Mouse (Mus musculus) heart, embryonic 13.5 days (tissue): ENCODE measurements around the gene Diaph2. TPM values are rescaled to one million over a fixed set of nuclear protein-coding genes. Genes with fewer than 3 reads are reported as not detected.
"Not testable (repeated sequence)": the region's sequence is repeated elsewhere in the genome, so short reads cannot be mapped to it uniquely, and the experiment has no call there.

Source experiments
- ATAC-seq: fragments of 200-750 bp; cut with Nextera tagmentation; 2 replicates; pipeline ENCODE4 v1.8.0; 2017; ENCODE audit warnings: moderate TSS enrichment; ENCODE audit not compliant: insufficient number of reproducible peaks, low FRiP score, low TSS enrichment; ENCODE audit errors: extremely low read depth
- H3K27ac ChIP-seq: fragments of 300-500 bp; sonication (generic); replicated peaks from 2 replicates; pipeline ENCODE4 v1.5.1; 2015; ENCODE audit warnings: moderate library complexity, mild to moderate bottlenecking, inconsistent platforms
- H3K27me3 ChIP-seq: fragments of 300-500 bp; sonication (generic); replicated peaks from 2 replicates; pipeline ENCODE4 v1.6.1; 2015; ENCODE audit warnings: mild to moderate bottlenecking, inconsistent platforms
- H3K36me3 ChIP-seq: fragments of 300-500 bp; sonication (generic); 2 replicates; pipeline ENCODE4 v1.6.1; 2015; ENCODE audit warnings: mild to moderate bottlenecking, inconsistent platforms
- H3K4me1 ChIP-seq: fragments of 300-500 bp; sonication (generic); 2 replicates; pipeline ENCODE4 v1.6.1; 2015; ENCODE audit warnings: inconsistent platforms
- H3K4me2 ChIP-seq: fragments of 300-500 bp; sonication (generic); 2 replicates; pipeline ENCODE4 v1.6.1; 2015; ENCODE audit warnings: inconsistent platforms, mild to moderate bottlenecking, moderate library complexity
- H3K4me3 ChIP-seq: fragments of 300-500 bp; sonication (generic); 2 replicates; pipeline ENCODE4 v1.5.1; 2015; ENCODE audit warnings: moderate library complexity, mild to moderate bottlenecking, inconsistent platforms
- H3K9ac ChIP-seq: fragments of 300-500 bp; sonication (generic); 2 replicates; pipeline ENCODE4 v1.6.1; 2015; ENCODE audit warnings: inconsistent platforms, mild to moderate bottlenecking, moderate library complexity
- H3K9me3 ChIP-seq: fragments of 300-500 bp; sonication (generic); 2 replicates; pipeline ENCODE4 v1.6.1; 2016; ENCODE audit warnings: inconsistent platforms
- WGBS: fragments of 180-500 bp; shearing (Covaris S2); methylation state at CpG from one replicate; pipeline ENCODE4 v1.1.7; 2015; ENCODE audit warnings: mixed read lengths; 5-methylcytosine and 5-hydroxymethylcytosine counted together
- polyA plus RNA-seq: library from polyadenylated mRNA; unstranded; fragments of >200 nt; fragmentation: Nextera tagmentation; extraction: Ambion mirVana; gene quantifications from 2 replicates; pipeline ENCODE4 v1.2.1, GENCODE M21; 2015

Diaph2 gene
- polyA plus RNA-seq, 1 experiment from 2014 or later = 5.3 TPM

GRCm38 (mm10) chrX:130287032-130287431 is 537.5 kb downstream of the Diaph2 start:
- ATAC-seq = no peak
- Histone ChIP-seq H3K4me2 (no peak overlapping the region), H3K36me3 (no peaks in the 10 kb centered on the region), H3K27ac (no peak overlapping the region), H3K9ac (no peak overlapping the region), H3K27me3 (no peaks in the 10 kb centered on the region), H3K4me3 (no peak overlapping the region), H3K9me3 (no peaks in the 10 kb centered on the region), H3K4me1 (no peaks in the 10 kb centered on the region)
- 72% methylated on average over 9 of the region's 9 CpGs for WGBS

- no peak overlapping the region for H3K9ac ChIP-seq
- WGBS = 80% methylated on average over 5 of the region's 5 CpGs
- H3K27ac ChIP-seq = no peak overlapping the region
Measured at GRCm38 (mm10) chrX:130289775-130290174, 540.2 kb downstream of the Diaph2 start.

GRCm38 (mm10) chrX:130350808-130351435 is 601.4 kb downstream of the Diaph2 start:
- no peaks in the 10 kb centered on the region for H3K27me3 ChIP-seq
- no peaks in the 10 kb centered on the region for H3K4me1 ChIP-seq
- no peak overlapping the region for H3K4me2 ChIP-seq
- H3K9me3 ChIP-seq = no peaks in the 10 kb centered on the region
- H3K9ac ChIP-seq = no peak overlapping the region
- H3K27ac ChIP-seq = no peak overlapping the region
- ATAC-seq = no peak
- no peaks in the 10 kb centered on the region for H3K36me3 ChIP-seq
- no peak overlapping the region for H3K4me3 ChIP-seq

More at GRCm38 (mm10) chrX:130289775-130290174, 540.2 kb downstream of the Diaph2 start:
- H3K9me3 ChIP-seq = no peaks in the 10 kb centered on the region
- no peaks in the 10 kb centered on the region for H3K36me3 ChIP-seq
- H3K4me1 ChIP-seq = no peaks in the 10 kb centered on the region
- H3K4me3 ChIP-seq = no peak overlapping the region
- H3K4me2 ChIP-seq = no peak overlapping the region
- no peak for ATAC-seq
- H3K27me3 ChIP-seq = no peaks in the 10 kb centered on the region

GRCm38 (mm10) chrX:130351480-130351879 is 601.9 kb downstream of the Diaph2 start:
- Histone ChIP-seq H3K9ac (no peak overlapping the region), H3K4me1 (no peaks in the 10 kb centered on the region), H3K27ac (no peak overlapping the region), H3K27me3 (no peaks in the 10 kb centered on the region), H3K4me2 (no peak overlapping the region), H3K4me3 (no peak overlapping the region), H3K9me3 (no peaks in the 10 kb centered on the region), H3K36me3 (no peaks in the 10 kb centered on the region)
- WGBS = 76% methylated on average over 7 of the region's 7 CpGs
- no peak for ATAC-seq

- H3K4me1 ChIP-seq = no peaks in the 10 kb centered on the region
- no peak overlapping the region for H3K27ac ChIP-seq
- H3K9me3 ChIP-seq = no peaks in the 10 kb centered on the region
- no peaks in the 10 kb centered on the region for H3K27me3 ChIP-seq
- H3K4me3 ChIP-seq = no peak overlapping the region
- ATAC-seq = no peak
- 69% methylated on average over 4 of the region's 4 CpGs for WGBS
- H3K9ac ChIP-seq = no peak overlapping the region
- no peaks in the 10 kb centered on the region for H3K36me3 ChIP-seq
- no peak overlapping the region for H3K4me2 ChIP-seq
Measured at GRCm38 (mm10) chrX:130393508-130394145, 644.1 kb downstream of the Diaph2 start.

- Histone ChIP-seq H3K4me1 (no peaks in the 10 kb centered on the region), H3K27ac (no peak overlapping the region), H3K9me3 (no peaks in the 10 kb centered on the region), H3K36me3 (no peaks in the 10 kb centered on the region), H3K4me3 (no peak overlapping the region), H3K27me3 (no peaks in the 10 kb centered on the region), H3K9ac (no peak overlapping the region), H3K4me2 (no peak overlapping the region)
- no peak for ATAC-seq
- 42% methylated on average over 3 of the region's 3 CpGs for WGBS
Measured at GRCm38 (mm10) chrX:130403214-130403613, 653.7 kb downstream of the Diaph2 start.

GRCm38 (mm10) chrX:130407471-130407870 is 657.9 kb downstream of the Diaph2 start:
- H3K4me1 ChIP-seq, ATAC-seq, H3K27me3 ChIP-seq, H3K9ac ChIP-seq, H3K36me3 ChIP-seq, H3K4me2 ChIP-seq, H3K4me3 ChIP-seq, H3K9me3 ChIP-seq, H3K27ac ChIP-seq: not testable (repeated sequence)
- 47% methylated on average over 3 of the region's 3 CpGs for WGBS

- Histone ChIP-seq H3K4me2 (no peak overlapping the region), H3K9ac (no peak overlapping the region), H3K4me1 (no peaks in the 10 kb centered on the region), H3K36me3 (no peaks in the 10 kb centered on the region), H3K4me3 (no peak overlapping the region), H3K27me3 (no peaks in the 10 kb centered on the region), H3K27ac (no peak overlapping the region), H3K9me3 (no peaks in the 10 kb centered on the region)
- 70% methylated on average over 1 of the region's 1 CpGs for WGBS
- ATAC-seq = no peak
Measured at GRCm38 (mm10) chrX:130408985-130409384, 659.4 kb downstream of the Diaph2 start.

GRCm38 (mm10) chrX:130423134-130423533 is 673.6 kb downstream of the Diaph2 start:
- Histone ChIP-seq H3K27me3 (no peaks in the 10 kb centered on the region), H3K36me3 (no peaks in the 10 kb centered on the region), H3K4me3 (no peak overlapping the region), H3K9me3 (no peaks in the 10 kb centered on the region), H3K4me2 (no peak overlapping the region), H3K9ac (no peak overlapping the region), H3K27ac (no peak overlapping the region), H3K4me1 (no peaks in the 10 kb centered on the region)
- 63% methylated on average over 2 of the region's 2 CpGs for WGBS
- ATAC-seq = no peak

GRCm38 (mm10) chrX:130451822-130452487 is 702.4 kb downstream of the Diaph2 start:
- Histone ChIP-seq H3K36me3 (no peaks in the 10 kb centered on the region), H3K4me3 (no peak overlapping the region), H3K4me2 (no peak overlapping the region), H3K9ac (no peak overlapping the region), H3K4me1 (no peaks in the 10 kb centered on the region), H3K9me3 (no peaks in the 10 kb centered on the region), H3K27me3 (no peaks in the 10 kb centered on the region), H3K27ac (no peak overlapping the region)
- 57% methylated on average over 4 of the region's 4 CpGs for WGBS
- ATAC-seq = no peak

- Histone ChIP-seq H3K4me2 (no peak overlapping the region), H3K27me3 (no peaks in the 10 kb centered on the region), H3K27ac (no peak overlapping the region), H3K4me1 (no peaks in the 10 kb centered on the region), H3K9me3 (no peaks in the 10 kb centered on the region), H3K4me3 (no peak overlapping the region), H3K36me3 (no peaks in the 10 kb centered on the region), H3K9ac (no peak overlapping the region)
- WGBS = 79% methylated on average over 4 of the region's 4 CpGs
- ATAC-seq = no peak
Measured at GRCm38 (mm10) chrX:130452488-130452823, 702.9 kb downstream of the Diaph2 start.

- H3K4me1 ChIP-seq = no peaks in the 10 kb centered on the region
- 54% methylated on average over 2 of the region's 2 CpGs for WGBS
- no peak overlapping the region for H3K4me3 ChIP-seq
- no peaks in the 10 kb centered on the region for H3K36me3 ChIP-seq
- H3K27ac ChIP-seq = no peak overlapping the region
- H3K9ac ChIP-seq = no peak overlapping the region
- no peaks in the 10 kb centered on the region for H3K27me3 ChIP-seq
- H3K9me3 ChIP-seq = no peaks in the 10 kb centered on the region
- ATAC-seq = no peak
- no peak overlapping the region for H3K4me2 ChIP-seq
Measured at GRCm38 (mm10) chrX:130473133-130473532, 723.6 kb downstream of the Diaph2 start.
